In the genomic region with DNA sequence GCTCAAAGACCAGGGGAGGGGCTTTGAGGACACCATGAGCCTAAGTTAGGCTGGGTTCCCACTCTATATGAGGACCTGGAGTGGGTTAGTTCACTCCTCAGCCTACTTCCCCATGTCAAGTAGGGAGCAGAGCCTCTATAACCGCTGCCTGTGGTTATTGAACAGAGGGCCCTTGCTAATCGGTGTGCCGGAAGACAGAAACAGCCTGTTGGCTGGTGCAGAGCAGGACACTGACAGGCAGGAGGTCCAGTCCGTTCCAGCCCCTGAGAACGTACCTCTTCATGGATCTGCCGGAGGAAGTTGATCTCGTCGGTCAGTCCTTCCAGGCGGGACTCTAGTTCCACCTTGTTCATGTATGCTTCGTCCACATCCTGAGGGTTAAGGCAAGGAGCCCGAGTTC, we compare ENCODE assay signal across 1 mouse cellular context.
TF ChIP-seq lines count a peak whose summit lies in the region.

No protein-coding gene starts in this region.

TF ChIP-seq in MEL, 35 proteins besides CTCF, POLR2A, EP300 and RAD21 (continued from another document):
- TF ChIP-seq BHLHE40 (IDR thresholded peaks at IDR 0.05; ENCODE audit: borderline replicate concordance, low read depth, low read length) (no peak), JUND (IDR thresholded peaks at IDR 0.05; ENCODE audit: low read depth, low read length) (no peak), ETS1 (IDR thresholded peaks at IDR 0.05; ENCODE audit: low read depth, low read length) (no peak), USF1 (IDR thresholded peaks at IDR 0.05; ENCODE audit: low read depth, low read length) (0 out of 2 replicates have a peak, but pooled peaks have one; percentile 3), NRF1 (IDR thresholded peaks at IDR 0.05; ENCODE audit: insufficient read depth, low read depth, low read length, poor library complexity, severe bottlenecking) (no peak), KAT2A (conservative IDR thresholded peaks at IDR 0.05; ENCODE audit: low read depth, low read length) (no peak)
